Mouse (Mus musculus) kidney, embryonic 16.5 days (tissue): ENCODE measurements around the gene Med11. TPM values are rescaled to one million over a fixed set of nuclear protein-coding genes. Genes with fewer than 3 reads are reported as not detected.

ENCODE experiments used
- ATAC-seq: fragments of 200-750 bp; cut with Nextera tagmentation; 2 replicates; pipeline ENCODE4 v1.8.0; 2017; ENCODE audit warnings: moderate TSS enrichment; ENCODE audit not compliant: low FRiP score, low TSS enrichment
- H3K27ac ChIP-seq: fragments of 300-500 bp; sonication (generic); 2 replicates; pipeline ENCODE4 v1.5.1; 2014; ENCODE audit warnings: low read length
- H3K27me3 ChIP-seq: fragments of 300-500 bp; sonication (generic); 2 replicates; pipeline ENCODE4 v1.6.1; 2014; ENCODE audit warnings: low read length, control low read depth, mixed read lengths; ENCODE audit not compliant: insufficient read depth
- H3K36me3 ChIP-seq: fragments of 300-500 bp; sonication (generic); 2 replicates; pipeline ENCODE4 v1.6.1; 2014; ENCODE audit warnings: low read length, control low read depth, mixed read lengths; ENCODE audit not compliant: insufficient read depth
- H3K4me1 ChIP-seq: fragments of 300-500 bp; sonication (generic); 2 replicates; pipeline ENCODE4 v1.6.1; 2014; ENCODE audit warnings: low read length, control low read depth, mixed read lengths; ENCODE audit not compliant: insufficient read depth
- H3K4me2 ChIP-seq: fragments of 300-500 bp; sonication (generic); replicated peaks from 2 replicates; pipeline ENCODE4 v1.6.1; 2014; ENCODE audit warnings: low read depth, low read length
- H3K4me3 ChIP-seq: fragments of 300-500 bp; sonication (generic); 2 replicates; pipeline ENCODE4 v1.5.1; 2014; ENCODE audit warnings: mild to moderate bottlenecking, low read length
- H3K9ac ChIP-seq: fragments of 300-500 bp; sonication (generic); replicated peaks from 2 replicates; pipeline ENCODE4 v1.6.1; 2014; ENCODE audit warnings: low read length
- H3K9me3 ChIP-seq: fragments of 300-500 bp; sonication (generic); 2 replicates; pipeline ENCODE4 v1.6.1; 2016; ENCODE audit warnings: low read length, control low read depth
- WGBS: fragments of 180-500 bp; shearing (Covaris S2); extraction: QIAGEN DNeasy Blood & Tissue Kit; methylation state at CpG from one replicate; pipeline ENCODE4 v1.1.7; 2014; 5-methylcytosine and 5-hydroxymethylcytosine counted together
- polyA plus RNA-seq: library from polyadenylated mRNA; unstranded; fragments of >200 nt; fragmentation: Nextera tagmentation; extraction: Ambion mirVana; gene quantifications from 2 replicates; pipeline ENCODE4 v1.2.1, GENCODE M21; 2015

The Med11 gene
- polyA plus RNA-seq, 1 experiment from 2014 or later = 46.3 TPM

- Histone ChIP-seq H3K4me2 (no peak overlapping the region), H3K9me3 (no peaks in the 10 kb centered on the region), H3K27me3 (no peaks in the 10 kb centered on the region), H3K4me3 (no peak overlapping the region), H3K4me1 (no peaks in the 10 kb centered on the region), H3K9ac (no peak overlapping the region), H3K27ac (no peak overlapping the region), H3K36me3 (peaks cover 13% of the 10 kb centered on the region)
- ATAC-seq = no peak
- 87% methylated on average over 3 of the region's 3 CpGs for WGBS
Observed at GRCm38 (mm10) chr11:70443964-70444363, 7.8 kb upstream of the Med11 start.

- ATAC-seq = no peak
- no peak overlapping the region for H3K9ac ChIP-seq
- H3K4me1 ChIP-seq = no peaks in the 10 kb centered on the region
- no peaks in the 10 kb centered on the region for H3K9me3 ChIP-seq
- H3K27ac ChIP-seq = no peak overlapping the region
- H3K4me3 ChIP-seq = no peak overlapping the region
- H3K27me3 ChIP-seq = no peaks in the 10 kb centered on the region
- H3K4me2 ChIP-seq = no peak overlapping the region
- 78% methylated on average over 6 of the region's 6 CpGs for WGBS
- peaks cover 6% of the 10 kb centered on the region for H3K36me3 ChIP-seq
Observed at GRCm38 (mm10) chr11:70444667-70445066, 7.1 kb upstream of the Med11 start.

GRCm38 (mm10) chr11:70446756-70447155 is 5.0 kb upstream of the Med11 start:
- no peaks in the 10 kb centered on the region for H3K4me1 ChIP-seq
- no peaks in the 10 kb centered on the region for H3K36me3 ChIP-seq
- H3K9ac ChIP-seq = no peak overlapping the region
- H3K9me3 ChIP-seq = no peaks in the 10 kb centered on the region
- no peak overlapping the region for H3K27ac ChIP-seq
- no peak overlapping the region for H3K4me3 ChIP-seq
- WGBS = 46% methylated on average over 3 of the region's 3 CpGs
- no peak overlapping the region for H3K4me2 ChIP-seq
- H3K27me3 ChIP-seq = no peaks in the 10 kb centered on the region
- ATAC-seq = no peak

GRCm38 (mm10) chr11:70447373-70447772 is 4.3 kb upstream of the Med11 start:
- H3K27me3 ChIP-seq = no peaks in the 10 kb centered on the region
- no peak for ATAC-seq
- no peak overlapping the region for H3K9ac ChIP-seq
- no peak overlapping the region for H3K4me3 ChIP-seq
- H3K36me3 ChIP-seq = no peaks in the 10 kb centered on the region
- H3K4me1 ChIP-seq = peaks cover under 1% of the 10 kb centered on the region
- WGBS = 64% methylated on average over 1 of the region's 1 CpGs
- H3K9me3 ChIP-seq = no peaks in the 10 kb centered on the region
- no peak overlapping the region for H3K27ac ChIP-seq
- no peak overlapping the region for H3K4me2 ChIP-seq

- 77% methylated on average over 2 of the region's 2 CpGs for WGBS
- Histone ChIP-seq H3K36me3 (0 out of 2 replicates have a peak, but pooled peaks cover 7% of the 10 kb centered on the region), H3K9me3 (no peaks in the 10 kb centered on the region), H3K4me3 (no peak overlapping the region; the same call in 1 of the 2 replicates), H3K27ac (no peak overlapping the region), H3K9ac (no peak overlapping the region), H3K4me2 (no peak overlapping the region), H3K27me3 (no peaks in the 10 kb centered on the region), H3K4me1 (peaks cover 15% of the 10 kb centered on the region)
- no peak for ATAC-seq
Observed at GRCm38 (mm10) chr11:70450926-70451325, 793 bp upstream of the Med11 start.

GRCm38 (mm10) chr11:70453261-70454044 is 1.7 kb downstream of the Med11 start:
- 91% methylated on average over 9 of the region's 9 CpGs for WGBS
- no peak for ATAC-seq
- Histone ChIP-seq H3K9ac (no peak overlapping the region), H3K27ac (no peak overlapping the region), H3K36me3 (0 out of 2 replicates have a peak, but pooled peaks cover 7% of the 10 kb centered on the region), H3K27me3 (no peaks in the 10 kb centered on the region), H3K4me2 (no peak overlapping the region), H3K4me1 (peaks cover 15% of the 10 kb centered on the region), H3K4me3 (no peak overlapping the region), H3K9me3 (no peaks in the 10 kb centered on the region)

- H3K9ac ChIP-seq = peak within 1 kb of the TSS; percentile 62
- H3K27me3 ChIP-seq = 0 out of 2 replicates have a peak, but pooled peaks cover 10% of the 10 kb centered on the region
- H3K36me3 ChIP-seq = no peaks in the 10 kb centered on the region
- 19% methylated on average over 31 of the region's 32 CpGs for WGBS
- H3K27ac ChIP-seq = no peak within 1 kb of the TSS
- peak; percentile 19; the same call in 1 of the 2 replicates for ATAC-seq
- peak within 1 kb of the TSS; percentile 56 for H3K4me3 ChIP-seq
- H3K4me2 ChIP-seq = peak within 1 kb of the TSS; percentile 91
- 0 out of 2 replicates have a peak, but pooled peaks cover 5% of the 10 kb centered on the region for H3K9me3 ChIP-seq
- peaks cover 11% of the 10 kb centered on the region; the same call in 1 of the 2 replicates for H3K4me1 ChIP-seq
Observed at GRCm38 (mm10) chr11:70458688-70459600, 7.2 kb downstream of the Med11 start, which contains the start of gene Zmynd15. TSS of gene Zmynd15 (plus strand) at chr11:70459433.

GRCm38 (mm10) chr11:70459601-70460101 is 7.9 kb downstream of the Med11 start, which contains the start of gene Cxcl16:
TSS of gene Cxcl16 (minus strand) at chr11:70459984.
- Histone ChIP-seq H3K9me3 (0 out of 2 replicates have a peak, but pooled peaks cover 5% of the 10 kb centered on the region), H3K36me3 (no peaks in the 10 kb centered on the region), H3K4me3 (peak within 1 kb of the TSS; percentile 56), H3K4me2 (peak within 1 kb of the TSS; percentile 91), H3K9ac (peak within 1 kb of the TSS; percentile 62), H3K27me3 (peaks cover 16% of the 10 kb centered on the region; the same call in 1 of the 2 replicates), H3K4me1 (peaks cover 11% of the 10 kb centered on the region; the same call in 1 of the 2 replicates), H3K27ac (no peak within 1 kb of the TSS)
- peak; percentile 28; the same call in 1 of the 2 replicates for ATAC-seq
- WGBS = 4% methylated on average over 30 of the region's 30 CpGs

- Histone ChIP-seq H3K9me3 (0 out of 2 replicates have a peak, but pooled peaks cover 5% of the 10 kb centered on the region), H3K4me2 (no peak overlapping the region), H3K36me3 (no peaks in the 10 kb centered on the region), H3K27me3 (peaks cover 25% of the 10 kb centered on the region; the same call in 1 of the 2 replicates), H3K4me3 (no peak overlapping the region), H3K4me1 (peaks cover 20% of the 10 kb centered on the region), H3K9ac (no peak overlapping the region), H3K27ac (no peak overlapping the region)
- ATAC-seq = 0 out of 2 replicates have a peak, but pooled peaks have one; percentile 25
- WGBS = 73% methylated on average over 5 of the region's 5 CpGs
Observed at GRCm38 (mm10) chr11:70463970-70464369, 12.3 kb downstream of the Med11 start.
